In genomic region chr3:101376538-101377247, GRCm38 (mm10) we compare ENCODE assay signal across 8 mouse cellular contexts. TPM values are rescaled to one million over a fixed set of nuclear protein-coding genes. Genes with fewer than 3 reads are reported as not detected.
A peak's percentile ranks its signal among the peaks of the same experiment; 100 is the strongest.
DNase-seq lines count a peak whose midpoint lies in the region; ATAC-seq and TF ChIP-seq lines count a peak whose summit lies in the region.

Gene Igsf3 (plus strand): TSS chr3:101377083.

- TF ChIP-seq CTCF in G1E (IDR thresholded peaks at IDR 0.05; ENCODE audit: low read depth, low read length): no peak

- peak; percentile 91 for DNase-seq in G1E (ENCODE audit: low spot score)
- DNase-seq in cerebellum, adult 11-12 months: peak; percentile 53
- peak; percentile 48 to 75 for DNase-seq in layer of hippocampus, postnatal 10 days (ENCODE audit: low spot score in 2 of 2)
- peak; percentile 85 for DNase-seq in ovary, postnatal 36 days (ENCODE audit: low spot score)
- DNase-seq in thymus, postnatal 25 days: peak; percentile 92

- H3K27ac ChIP-seq in forebrain, embryonic 15.5 days (replicated peaks): peak within 1 kb of the TSS; percentile 71
- H3K27ac ChIP-seq in lung, embryonic 16.5 days (ENCODE audit: low read length): peak within 1 kb of the TSS; percentile 74

- H3K4me3 ChIP-seq in G1E (ENCODE audit: low read depth, low read length): peak within 1 kb of the TSS; percentile 77
- peak within 1 kb of the TSS; percentile 62 for H3K4me3 ChIP-seq in forebrain, embryonic 15.5 days
- peak within 1 kb of the TSS; percentile 82 for H3K4me3 ChIP-seq in lung, embryonic 16.5 days (ENCODE audit: low read length)

- H3K9ac ChIP-seq in forebrain, embryonic 15.5 days (replicated peaks): peak within 1 kb of the TSS; percentile 90
- peak within 1 kb of the TSS; percentile 86 for H3K9ac ChIP-seq in lung, embryonic 16.5 days (ENCODE audit: low read length)

- WGBS in forebrain, embryonic 15.5 days: 3% methylated on average over 49 of the region's 56 CpGs
- 4% methylated on average over 49 of the region's 56 CpGs for WGBS in lung, embryonic 16.5 days

- ATAC-seq in G1E (ENCODE audit: extremely low read depth, insufficient number of reproducible peaks, low FRiP score, poor library complexity, severe bottlenecking): peak; percentile 25; the same call in 1 of the 2 replicates
- ATAC-seq in forebrain, embryonic 15.5 days (replicated peaks): peak; percentile 79
- peak; percentile 65 to 78 for ATAC-seq in hematopoietic stem cell, adult 5-6 weeks (replicated peaks in 1 of 2; ENCODE audit: insufficient read depth in 1 of 2, low FRiP score in 2 of 2, low TSS enrichment in 1 of 2, low read depth in 1 of 2, poor library complexity in 2 of 2, severe bottlenecking in 2 of 2)
- ATAC-seq in lung, embryonic 16.5 days (ENCODE audit: low read depth): peak; percentile 91

- peaks cover 94% of the 10 kb centered on the region for H3K4me1 ChIP-seq in G1E (ENCODE audit: insufficient read depth, low read depth, low read length)
- peaks cover 42% of the 10 kb centered on the region for H3K4me1 ChIP-seq in forebrain, embryonic 15.5 days
- H3K4me1 ChIP-seq in lung, embryonic 16.5 days (replicated peaks; ENCODE audit: control insufficient read depth, insufficient read depth, low read length): peaks cover 26% of the 10 kb centered on the region

- peaks cover 37% of the 10 kb centered on the region for H3K36me3 ChIP-seq in G1E (replicated peaks)
- no peaks in the 10 kb centered on the region for H3K36me3 ChIP-seq in forebrain, embryonic 15.5 days
- H3K36me3 ChIP-seq in lung, embryonic 16.5 days (ENCODE audit: control insufficient read depth, insufficient read depth, low read length): no peaks in the 10 kb centered on the region

- H3K4me2 ChIP-seq in forebrain, embryonic 15.5 days (replicated peaks): peak within 1 kb of the TSS; percentile 84
- peak within 1 kb of the TSS; percentile 95 for H3K4me2 ChIP-seq in lung, embryonic 16.5 days (ENCODE audit: low read depth, low read length)

- no peaks in the 10 kb centered on the region for H3K9me3 ChIP-seq in G1E (replicated peaks)
- no peaks in the 10 kb centered on the region for H3K9me3 ChIP-seq in forebrain, embryonic 15.5 days
- H3K9me3 ChIP-seq in lung, embryonic 16.5 days (ENCODE audit: control insufficient read depth, low read length): no peaks in the 10 kb centered on the region

- H3K27me3 ChIP-seq in G1E (ENCODE audit: insufficient read depth, low read length): no peaks in the 10 kb centered on the region
- no peaks in the 10 kb centered on the region for H3K27me3 ChIP-seq in forebrain, embryonic 15.5 days
- no peaks in the 10 kb centered on the region for H3K27me3 ChIP-seq in lung, embryonic 16.5 days (ENCODE audit: control insufficient read depth, insufficient read depth, low read depth, low read length)

RNA-seq across cellular contexts. Expression of gene Igsf3, which starts in this region (rescaled TPM):
- 29.4 and 33.0 TPM in 2 replicates for total RNA-seq in G1E (2014; fragmentation: Nextera tagmentation)
- 16.1 and 19.1 TPM in 2 replicates for total RNA-seq in G1E (2017)
- polyA plus RNA-seq in G1E (2012): 9.4 and 14.6 TPM in 2 replicates
- polyA plus RNA-seq in forebrain, embryonic 15.5 days (2015; fragmentation: Nextera tagmentation; extraction: Ambion mirVana): 87.3 and 95.0 TPM in 2 replicates
- total RNA-seq in hematopoietic stem cell, adult 5-6 weeks (2017): 0.25 and 2.2 TPM in 2 replicates
- 10 to 100 TPM; 57.3 to 57.7 TPM for total RNA-seq in layer of hippocampus, postnatal 10 days (2021)
- polyA plus RNA-seq in lung, embryonic 16.5 days (2015; fragmentation: Nextera tagmentation; extraction: Ambion mirVana): 40.5 and 40.6 TPM in 2 replicates

Comparison
In these comparisons a context has a peak if more than half of its experiments do, and no peak if none do; other contexts are left out.
1. Peak in every context shown above with its lines: DNase-seq, ATAC-seq, H3K4me3 ChIP-seq and H3K27ac ChIP-seq.
2. ATAC-seq: peak in every context shown above with its lines; median percentile 91 in lung, embryonic 16.5 days; 79 in forebrain, embryonic 15.5 days; 72 in hematopoietic stem cell, adult 5-6 weeks; 25 in G1E.